Mouse (Mus musculus) bone marrow, adult 2 months (tissue): ENCODE results near the gene Evpl.

Source experiments
- CTCF ChIP-seq: fragments of 200-500 bp; IDR thresholded peaks from 2 replicates; pipeline ENCODE4 v1.5.1; 2011; ENCODE audit warnings: low read length, control low read depth; ENCODE audit not compliant: control insufficient read depth, insufficient read depth
- POLR2A ChIP-seq: fragments of 200-500 bp; IDR thresholded peaks from 2 replicates; pipeline ENCODE4 v1.6.1; 2011; ENCODE audit warnings: low read depth, mild to moderate bottlenecking, control low read depth, low read length, borderline replicate concordance; ENCODE audit not compliant: control insufficient read depth

- TF ChIP-seq CTCF (no peak), POLR2A (no peak)
Measured at GRCm38 (mm10) chr11:116201151-116201550, 36.7 kb downstream of the Evpl start.
